Mouse (Mus musculus) heart, adult 2 months (tissue): ENCODE measurements at regions not wholly inside any gene's neighbourhood (a gene's known extent, or its start where the extent isn't known, plus 50 kb on each side); places are given as distances from the start of the nearest gene placed in this dataset.

Source experiments
- DNase-seq, 2 experiments: peaks; one replicate each; pipeline ENCODE4 v3.0.0; 2021
- H3K27ac ChIP-seq: fragments of 200-600 bp; 2 replicates; pipeline ENCODE4 v1.8.1; 2022
- H3K27me3 ChIP-seq: fragments of 200-500 bp; 2 replicates; pipeline ENCODE4 v1.6.1; 2012; ENCODE audit warnings: mild to moderate bottlenecking, low read length, inconsistent platforms, mixed read lengths; ENCODE audit not compliant: control insufficient read depth, insufficient read depth
- H3K36me3 ChIP-seq: fragments of 200-500 bp; 2 replicates; pipeline ENCODE4 v1.6.1; 2012; ENCODE audit warnings: low read length, inconsistent platforms; ENCODE audit not compliant: control insufficient read depth, insufficient read depth
- H3K4me1 ChIP-seq: fragments of 200-500 bp; 2 replicates; pipeline ENCODE4 v1.6.1; 2011; ENCODE audit warnings: low read length; ENCODE audit not compliant: control insufficient read depth, insufficient read depth
- H3K4me3 ChIP-seq: fragments of 200-600 bp; 2 replicates; pipeline ENCODE4 v1.8.1; 2022
- H3K79me2 ChIP-seq: fragments of 200-500 bp; replicated peaks from 2 replicates; pipeline ENCODE4 v1.6.1; 2012; ENCODE audit warnings: mild to moderate bottlenecking, inconsistent platforms, low read length, moderate library complexity, mixed read lengths; ENCODE audit not compliant: control insufficient read depth, insufficient read depth
- H3K9ac ChIP-seq: fragments of 200-500 bp; 2 replicates; pipeline ENCODE4 v1.6.1; 2012; ENCODE audit warnings: low read depth, mild to moderate bottlenecking, control low read depth, inconsistent platforms, low read length, mixed read lengths
- CTCF ChIP-seq: fragments of 200-600 bp; IDR thresholded peaks from 2 replicates; pipeline ENCODE4 v1.8.1; 2022; ENCODE audit warnings: antibody characterized with exemption, mild to moderate bottlenecking, moderate library complexity
- EP300 ChIP-seq: fragments of 200-500 bp; IDR thresholded peaks from 2 replicates; pipeline ENCODE4 v1.6.1; 2011; ENCODE audit warnings: low read depth, low read length, control low read depth; ENCODE audit not compliant: insufficient read depth
- POLR2A ChIP-seq: fragments of 200-500 bp; IDR thresholded peaks from 2 replicates; pipeline ENCODE4 v1.6.1; 2011; ENCODE audit warnings: mild to moderate bottlenecking, low read depth, low read length, control low read depth; ENCODE audit not compliant: insufficient read depth
- WGBS: fragments of 180-500 bp; shearing (Covaris S2); methylation state at CpG from one replicate; pipeline ENCODE4 v1.1.7; 2018; 5-methylcytosine and 5-hydroxymethylcytosine counted together
- intact Hi-C: fragments of 180-260 bp; cut with DNase I; formaldehyde crosslinking; loops from one replicate; pipeline ENCODE4 v1.15.1; 2025

DNA sequence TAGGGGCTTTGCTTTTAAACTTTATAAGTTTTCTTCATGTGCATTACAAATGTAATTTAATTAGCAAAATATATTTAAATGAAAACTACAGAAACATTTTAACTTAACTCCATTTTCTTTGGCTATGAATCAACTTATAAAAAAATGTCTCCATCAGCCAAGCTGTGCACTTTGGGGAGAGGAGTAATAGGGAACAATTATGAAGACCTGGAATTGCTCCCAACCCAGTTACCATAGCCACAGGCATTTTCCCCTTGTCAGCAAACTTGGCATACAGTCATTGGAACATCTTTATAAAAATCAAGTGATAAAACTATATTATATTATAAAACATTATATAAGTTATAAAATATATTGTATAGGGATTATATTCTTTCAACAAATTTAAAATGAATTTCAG lies 65.0 kb downstream of the Atxn7l3b start:
- Histone ChIP-seq H3K36me3 (no peaks in the 10 kb centered on the region), H3K4me3 (no peak overlapping the region), H3K4me1 (no peaks in the 10 kb centered on the region), H3K27ac (no peak overlapping the region), H3K27me3 (no peaks in the 10 kb centered on the region), H3K79me2 (no peaks in the 10 kb centered on the region), H3K9ac (no peak overlapping the region)
- no peak for DNase-seq
- intact Hi-C loops = no loop called here
- no peak for TF ChIP-seq EP300
- TF ChIP-seq POLR2A = no peak
- no peak for TF ChIP-seq CTCF

DNA sequence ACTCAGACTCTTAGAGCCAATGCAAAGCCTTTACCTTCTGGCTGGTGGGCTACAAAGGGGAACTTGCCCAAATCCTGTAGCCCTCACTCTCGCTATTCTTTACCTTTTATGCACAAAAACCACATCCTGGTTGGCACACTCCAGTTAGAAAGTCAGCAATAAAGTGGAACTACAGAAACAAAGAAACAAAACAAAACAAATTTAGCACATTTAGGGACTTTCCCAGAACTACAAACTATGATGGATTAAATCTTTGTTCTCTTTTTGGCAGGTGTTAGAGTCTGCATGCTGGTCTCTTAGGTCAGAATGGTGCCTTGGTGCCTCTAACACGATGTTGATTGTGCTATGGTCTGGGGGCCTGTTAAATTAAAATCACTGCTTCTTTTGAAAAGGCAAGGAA lies 65.4 kb downstream of the Atxn7l3b start:
- H3K9ac ChIP-seq = no peak overlapping the region
- no peaks in the 10 kb centered on the region for H3K36me3 ChIP-seq
- intact Hi-C loops = no loop called here
- TF ChIP-seq CTCF (no peak), POLR2A (no peak), EP300 (no peak)
- no peaks in the 10 kb centered on the region for H3K4me1 ChIP-seq
- no peaks in the 10 kb centered on the region for H3K27me3 ChIP-seq
- 24% methylated on average over 2 of the region's 2 CpGs for WGBS
- no peak for DNase-seq
- H3K27ac ChIP-seq = no peak overlapping the region
- no peak overlapping the region for H3K4me3 ChIP-seq
- H3K79me2 ChIP-seq = no peaks in the 10 kb centered on the region

DNA sequence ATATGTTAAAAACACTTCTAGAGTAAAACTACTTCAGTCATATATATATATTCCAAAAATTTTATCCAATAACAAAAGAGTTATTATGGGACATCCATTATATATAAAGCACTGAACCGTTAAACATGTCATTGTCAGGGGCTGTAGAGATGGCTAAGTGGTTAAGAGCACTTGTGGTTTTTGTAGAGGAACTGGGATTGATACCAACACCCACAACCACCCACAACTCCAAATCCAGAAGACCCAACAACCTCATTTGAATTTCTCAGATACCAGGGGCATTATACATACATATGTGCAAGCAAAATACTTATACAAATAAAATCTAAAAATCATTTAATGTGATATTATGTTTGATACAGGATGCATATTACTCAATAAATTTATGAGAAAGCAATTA lies 76.8 kb downstream of the Atxn7l3b start:
- Histone ChIP-seq H3K79me2 (no peaks in the 10 kb centered on the region), H3K36me3 (no peaks in the 10 kb centered on the region), H3K4me1 (no peaks in the 10 kb centered on the region), H3K4me3 (no peak overlapping the region), H3K27me3 (no peaks in the 10 kb centered on the region), H3K9ac (no peak overlapping the region), H3K27ac (no peak overlapping the region)
- intact Hi-C loops = no loop called here
- WGBS = 65% methylated on average over 1 of the region's 1 CpGs
- DNase-seq = no peak
- TF ChIP-seq CTCF (no peak), POLR2A (no peak), EP300 (no peak)

DNA sequence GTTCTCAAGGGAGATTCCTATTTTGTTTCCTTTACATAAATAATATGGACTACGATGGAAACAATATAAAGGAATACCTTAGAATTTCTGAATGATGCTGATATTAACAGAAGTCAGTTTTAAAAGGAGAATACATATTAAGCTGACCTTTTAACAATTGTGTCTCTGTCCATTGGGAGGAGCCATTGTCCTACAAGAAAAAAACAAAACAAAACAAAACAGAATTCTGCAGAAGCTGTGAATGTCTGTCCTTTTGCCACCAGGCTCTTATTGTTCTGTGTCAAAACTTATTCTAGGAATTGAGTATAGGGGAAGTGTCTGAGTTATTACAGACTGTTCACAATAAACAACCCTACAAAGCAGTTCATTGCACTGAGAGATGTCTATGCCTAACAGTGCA lies 82.6 kb downstream of the Atxn7l3b start:
- WGBS = 45% methylated on average over 1 of the region's 1 CpGs
- no peak overlapping the region for H3K4me3 ChIP-seq
- DNase-seq = no peak
- H3K27me3 ChIP-seq = no peaks in the 10 kb centered on the region
- H3K9ac ChIP-seq = no peak overlapping the region
- no peaks in the 10 kb centered on the region for H3K36me3 ChIP-seq
- no peak overlapping the region for H3K27ac ChIP-seq
- intact Hi-C loops = no loop called here
- no peaks in the 10 kb centered on the region for H3K4me1 ChIP-seq
- TF ChIP-seq CTCF (peak; percentile 41), POLR2A (no peak)
- H3K79me2 ChIP-seq = no peaks in the 10 kb centered on the region

DNA sequence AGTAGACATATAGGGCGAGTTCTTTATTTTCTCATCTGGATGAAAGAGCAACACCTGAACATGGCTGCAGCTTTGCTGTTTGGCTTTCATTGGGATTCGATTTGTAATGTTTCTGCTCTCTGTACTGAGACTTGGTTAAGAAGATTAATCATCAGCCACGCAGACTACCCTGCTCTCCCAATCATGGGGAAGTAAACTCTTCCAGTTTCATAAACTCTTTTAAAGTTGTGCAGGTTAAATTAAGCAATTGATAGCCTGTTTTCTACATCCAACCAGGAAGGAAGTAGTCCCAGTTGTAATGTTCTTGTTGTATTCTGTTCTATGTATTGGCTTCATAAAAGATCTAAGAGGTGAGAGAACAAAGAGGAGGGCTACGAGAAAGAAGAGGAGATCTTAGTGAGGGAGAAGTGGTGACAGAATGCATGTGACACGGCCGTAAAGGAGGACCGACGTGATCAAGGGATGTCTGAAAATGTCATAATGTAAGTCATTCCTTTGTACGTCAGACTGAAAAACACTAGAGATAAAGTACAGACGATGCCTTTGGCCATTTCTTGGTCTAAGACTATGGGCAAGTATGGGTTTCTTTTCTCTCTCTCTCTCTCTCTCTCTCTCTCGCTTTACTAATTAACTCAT lies 91.3 kb downstream of the Atxn7l3b start:
- Histone ChIP-seq H3K36me3 (no peaks in the 10 kb centered on the region), H3K4me1 (no peaks in the 10 kb centered on the region), H3K4me3 (no peak overlapping the region), H3K9ac (no peak overlapping the region), H3K27me3 (no peaks in the 10 kb centered on the region), H3K27ac (no peak overlapping the region), H3K79me2 (no peaks in the 10 kb centered on the region)
- no peak for DNase-seq
- WGBS = 77% methylated on average over 11 of the region's 11 CpGs
- TF ChIP-seq EP300 (no peak), CTCF (no peak), POLR2A (no peak)
- intact Hi-C loops = no loop called here

DNA sequence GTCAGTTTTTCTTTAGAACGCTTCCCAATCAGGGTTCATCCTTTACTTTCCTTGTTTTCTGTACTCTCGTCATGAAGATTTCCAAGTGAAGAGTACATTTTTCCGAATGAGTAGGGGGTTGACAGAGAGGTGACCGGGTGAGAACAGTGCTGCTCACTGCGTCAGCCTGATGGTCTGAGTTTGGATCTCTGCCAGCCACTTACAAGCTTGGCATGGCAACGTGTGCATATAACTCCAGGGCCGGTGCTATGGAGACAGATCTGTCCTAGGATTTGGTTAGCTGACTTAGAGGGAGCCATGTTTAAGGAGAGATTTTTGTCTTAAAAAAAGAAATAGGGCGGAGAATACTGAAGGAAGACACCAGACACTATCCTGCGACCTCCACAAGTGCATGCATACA lies 92.8 kb downstream of the Atxn7l3b start:
- no peak overlapping the region for H3K27ac ChIP-seq
- no peaks in the 10 kb centered on the region for H3K4me1 ChIP-seq
- intact Hi-C loops = no loop called here
- TF ChIP-seq EP300 (no peak), POLR2A (no peak), CTCF (no peak)
- 60% methylated on average over 9 of the region's 9 CpGs for WGBS
- H3K9ac ChIP-seq = no peak overlapping the region
- no peak overlapping the region for H3K4me3 ChIP-seq
- no peaks in the 10 kb centered on the region for H3K36me3 ChIP-seq
- H3K79me2 ChIP-seq = no peaks in the 10 kb centered on the region
- DNase-seq = no peak
- no peaks in the 10 kb centered on the region for H3K27me3 ChIP-seq
